Mouse (Mus musculus) gastrocnemius, adult 8-10 months (tissue): ENCODE data around the gene Ank. TPM values are rescaled to one million over a fixed set of nuclear protein-coding genes. Genes with fewer than 3 reads are reported as not detected.

Experiments used
- DNase-seq, 2 experiments: peaks; one replicate each; pipeline ENCODE4 v3.0.0; 2022; ENCODE audit warnings: low spot score in 2 of 2
- total RNA-seq, 4 experiments: library from RNA; stranded (reverse); gene quantifications; 2 replicates each; pipeline ENCODE4 v1.2.4; 2022

The Ank gene
- total RNA-seq, 4 experiments from 2014 or later, result 126 to 164 (median 145) TPM

DNA sequence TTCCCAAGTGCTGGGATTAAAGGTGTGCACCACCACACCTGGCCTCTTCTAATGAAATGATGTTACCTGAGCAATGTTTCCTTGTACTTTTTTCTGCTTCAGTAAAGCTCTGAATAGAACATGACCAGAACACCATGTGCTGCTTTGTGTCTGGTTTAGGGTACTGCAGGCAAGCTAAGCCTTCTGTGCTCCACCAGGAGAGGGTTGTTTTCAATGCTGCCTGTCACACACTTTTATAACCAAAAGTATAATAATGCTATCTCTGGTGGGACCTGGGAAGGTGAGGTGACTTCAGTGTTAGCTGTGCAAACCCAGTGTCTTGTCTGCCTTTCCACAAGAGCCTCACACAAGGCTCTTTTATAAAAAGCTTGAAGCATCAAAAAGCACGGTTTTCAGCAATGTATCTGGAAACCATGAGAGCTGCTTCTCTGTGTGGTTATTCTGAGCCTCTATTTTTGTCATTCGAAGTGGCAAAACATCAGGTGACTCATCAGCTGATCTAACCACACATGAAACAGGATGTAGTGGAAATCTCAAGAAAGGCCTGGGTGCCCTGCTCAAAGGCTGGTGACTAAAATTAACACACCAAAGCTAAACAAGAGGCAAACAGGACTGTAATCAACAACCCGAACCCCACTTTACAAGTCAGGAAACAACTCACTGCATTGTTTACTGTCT is 130.1 kb downstream of the Ank start:
- no peak for DNase-seq

DNA sequence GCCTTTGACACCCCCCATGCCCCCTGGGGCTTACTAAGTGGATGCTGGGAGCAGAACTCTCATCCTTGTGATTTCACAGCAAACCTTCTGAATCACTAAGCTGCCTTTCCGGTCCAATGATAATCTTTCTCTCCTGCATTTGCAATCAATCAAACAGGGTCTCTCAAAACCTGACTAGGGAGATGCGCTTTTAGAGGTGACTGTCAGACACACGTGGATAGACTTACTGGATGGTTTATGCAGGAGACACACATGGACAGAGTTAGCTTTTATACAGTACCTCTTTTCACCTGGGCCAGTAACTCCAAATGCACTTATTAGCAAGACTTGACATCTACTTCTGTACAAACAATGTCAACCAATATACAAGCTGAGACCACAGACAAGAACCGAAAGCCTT is 131.0 kb downstream of the Ank start:
- no peak for DNase-seq

- DNase-seq, result no peak
These were observed 132.4 kb downstream of the Ank start for GRCm38 (mm10) chr15:27598786-27599385.

GRCm38 (mm10) chr15:27600524-27600923 is 134.0 kb downstream of the Ank start:
- DNase-seq, result no peak

GRCm38 (mm10) chr15:27604558-27604957 is 138.1 kb downstream of the Ank start:
- no peak for DNase-seq

GRCm38 (mm10) chr15:27605252-27605651 is 138.8 kb downstream of the Ank start:
- DNase-seq, result no peak

GRCm38 (mm10) chr15:27609554-27609953 is 143.1 kb downstream of the Ank start:
- DNase-seq, result no peak

DNA sequence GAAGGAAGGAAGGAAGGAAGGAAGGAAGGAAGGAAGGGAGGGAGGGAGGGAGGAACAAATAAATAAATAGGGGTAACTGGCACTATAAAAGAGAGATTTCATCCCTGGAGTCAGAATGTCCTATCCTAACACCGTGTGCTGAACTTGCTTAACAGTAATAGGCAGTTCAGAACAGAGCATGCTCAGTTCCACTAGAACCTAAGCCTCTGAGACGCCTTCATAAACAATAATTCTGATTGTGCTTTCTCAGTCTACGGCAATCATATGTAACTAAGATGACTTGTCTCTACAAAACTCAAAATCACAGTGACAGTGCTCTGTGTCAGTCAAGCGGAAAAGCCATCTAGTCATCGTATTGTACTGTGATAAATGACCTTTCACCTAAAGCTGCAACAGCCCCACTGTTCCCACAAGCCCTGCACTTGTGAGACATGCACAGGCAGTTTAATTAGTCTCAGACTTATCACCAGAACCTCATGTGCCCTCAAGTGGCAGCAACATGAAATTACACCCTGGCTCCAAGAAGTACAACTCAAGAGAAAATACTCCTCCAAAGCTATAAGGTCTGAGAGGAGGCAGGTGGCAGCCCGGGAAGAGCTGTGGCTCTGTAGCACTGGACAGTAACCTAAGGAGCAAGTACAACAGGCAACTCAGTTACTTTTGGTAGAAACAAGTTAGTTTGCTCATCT is 146.2 kb downstream of the Ank start:
- peak in 1 of 2 experiments; percentile 23 for DNase-seq

GRCm38 (mm10) chr15:27613255-27613654 is 146.8 kb downstream of the Ank start:
- no peak for DNase-seq

DNA sequence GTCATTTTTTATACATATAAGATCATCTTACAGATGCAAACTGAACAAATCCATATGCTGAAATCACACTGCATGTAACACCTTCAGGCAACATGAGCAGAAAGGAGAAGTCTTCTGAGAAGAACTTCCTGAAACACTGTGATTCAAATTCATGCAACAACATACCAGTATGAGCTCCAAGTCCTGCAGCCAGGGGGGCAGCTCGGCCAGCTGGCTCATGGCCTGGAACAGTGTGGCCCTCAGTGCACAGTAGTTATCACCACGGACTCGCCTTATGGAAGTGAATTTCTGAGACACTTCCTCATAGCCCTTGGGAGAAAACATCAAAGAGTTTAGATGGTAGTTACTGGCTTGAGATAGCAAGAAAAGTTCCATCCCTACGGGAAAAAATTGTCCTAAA is 149.7 kb downstream of the Ank start:
- peak; percentile 76 to 88 for DNase-seq

GRCm38 (mm10) chr15:27617227-27617626 is 150.8 kb downstream of the Ank start:
- no peak for DNase-seq

GRCm38 (mm10) chr15:27618778-27619533 is 152.5 kb downstream of the Ank start:
- DNase-seq, result no peak

GRCm38 (mm10) chr15:27619683-27620082 is 153.2 kb downstream of the Ank start:
- no peak for DNase-seq

- no peak for DNase-seq
These were observed 154.2 kb downstream of the Ank start for GRCm38 (mm10) chr15:27620475-27621185.

DNA sequence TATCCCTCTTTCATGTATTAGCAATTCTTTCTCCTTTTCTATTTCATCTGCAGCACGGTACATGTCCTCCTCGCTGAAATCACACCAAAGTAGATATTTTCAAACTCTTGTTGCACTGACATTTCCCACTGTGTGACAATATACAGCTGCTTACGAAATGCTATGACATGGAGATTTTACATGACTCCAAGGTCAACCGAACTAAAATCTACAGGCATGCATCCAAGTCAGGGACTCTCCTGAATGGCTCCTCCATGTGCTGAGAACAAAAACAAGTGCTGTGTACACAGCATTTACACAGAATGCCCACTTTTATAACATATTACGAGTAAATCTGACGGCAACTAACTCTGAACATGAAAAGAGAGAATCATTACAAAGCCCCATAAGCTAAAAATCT is 156.8 kb downstream of the Ank start:
- no peak for DNase-seq

- no peak for DNase-seq
These were observed 158.8 kb downstream of the Ank start for GRCm38 (mm10) chr15:27625014-27625889.

DNA sequence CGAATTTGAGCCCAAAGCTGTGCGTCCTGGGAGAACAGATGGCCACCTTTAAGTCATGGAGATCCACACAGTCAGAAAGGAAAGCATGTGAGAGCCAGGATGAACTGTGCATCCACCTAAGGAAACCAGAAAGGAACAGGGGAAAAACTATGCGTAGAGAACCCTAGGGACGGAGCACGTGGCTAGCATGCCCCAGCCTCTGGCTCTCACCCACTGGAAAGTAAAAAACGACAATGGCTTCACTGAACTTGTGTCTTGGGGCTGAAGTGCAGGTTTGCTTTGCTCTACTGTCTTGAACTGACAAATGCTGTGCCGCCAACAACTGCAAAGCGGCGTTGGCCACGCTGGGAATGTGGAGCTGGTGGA is 159.4 kb downstream of the Ank start:
- DNase-seq, result no peak

GRCm38 (mm10) chr15:27626314-27626713 is 159.8 kb downstream of the Ank start:
- no peak for DNase-seq

GRCm38 (mm10) chr15:27627794-27628193 is 161.3 kb downstream of the Ank start:
- DNase-seq, result no peak

DNA sequence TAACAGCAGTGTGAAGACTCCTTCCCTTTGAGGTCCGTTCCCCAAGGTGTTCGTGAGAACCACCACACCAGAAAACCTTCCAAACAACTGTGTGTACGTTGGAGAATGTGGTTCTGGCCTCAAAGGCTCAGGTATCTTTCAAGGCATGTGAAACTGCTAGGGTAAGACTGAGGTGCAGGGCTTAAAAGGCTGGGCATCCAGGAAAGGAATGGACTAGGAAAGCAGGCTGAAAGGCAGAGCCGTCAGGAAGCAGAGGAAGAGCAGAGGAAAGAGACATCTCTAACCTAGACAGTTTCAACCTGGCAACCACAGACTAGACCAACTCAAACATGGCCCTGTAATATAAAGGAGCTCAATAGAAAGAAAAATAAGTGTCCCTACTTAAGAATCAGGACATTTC is 162.6 kb downstream of the Ank start:
- DNase-seq, result no peak
